Mouse (Mus musculus) neural tube, postnatal 0 days (tissue): ENCODE measurements around the gene Abhd15. TPM values are rescaled to one million over a fixed set of nuclear protein-coding genes. Genes with fewer than 3 reads are reported as not detected.

ENCODE experiments used
- polyA plus RNA-seq: library from polyadenylated mRNA; unstranded; fragments of >200 nt; fragmentation: Nextera tagmentation; extraction: Ambion mirVana; gene quantifications from 2 replicates; pipeline ENCODE4 v1.2.1, GENCODE M21; 2015

Gene Abhd15
- 2.0 and 2.5 TPM in 2 replicates for polyA plus RNA-seq

DNA sequence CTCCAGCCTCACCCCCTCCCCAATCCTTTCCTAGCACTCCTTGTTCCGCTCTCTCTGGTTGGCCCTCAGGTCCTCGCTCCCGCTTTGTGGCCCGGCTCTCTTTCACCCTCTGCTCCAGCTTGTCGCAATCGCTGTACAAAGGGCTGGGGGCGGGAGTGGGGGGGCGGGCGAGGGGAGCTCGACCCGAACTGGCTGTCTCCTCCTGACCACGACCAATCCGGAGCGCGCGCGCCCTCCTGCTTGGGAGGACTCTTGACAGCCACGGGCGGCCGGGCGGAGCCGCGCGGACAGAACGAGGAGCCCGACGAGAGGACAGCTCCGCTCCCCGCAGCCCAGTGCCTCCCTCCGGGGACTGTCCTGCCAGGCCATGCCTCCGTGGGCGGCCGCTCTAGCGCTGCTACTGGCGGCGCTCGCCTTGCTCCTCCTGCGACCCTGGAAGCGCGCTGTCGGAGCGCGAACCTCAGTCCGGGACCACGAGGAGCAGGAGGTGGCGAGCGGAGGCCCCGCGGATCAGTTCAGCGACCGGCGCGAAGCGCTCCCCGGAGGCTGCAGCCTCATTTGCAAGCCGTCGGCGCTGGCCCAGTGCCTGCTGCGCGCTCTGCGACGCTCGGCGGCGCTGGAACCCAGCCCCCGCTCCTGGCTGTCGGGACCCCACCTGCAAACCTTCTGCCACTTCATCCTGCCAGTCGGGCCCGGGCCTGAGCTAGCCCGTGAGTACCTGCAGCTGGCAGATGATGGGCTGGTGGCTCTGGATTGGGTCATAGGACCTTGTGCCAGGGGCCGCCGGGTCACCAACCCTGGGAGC lies at the start of gene Abhd15:
Abhd15 (plus strand) TSS at position 290 of the 805 bp plus-strand sequence.

DNA sequence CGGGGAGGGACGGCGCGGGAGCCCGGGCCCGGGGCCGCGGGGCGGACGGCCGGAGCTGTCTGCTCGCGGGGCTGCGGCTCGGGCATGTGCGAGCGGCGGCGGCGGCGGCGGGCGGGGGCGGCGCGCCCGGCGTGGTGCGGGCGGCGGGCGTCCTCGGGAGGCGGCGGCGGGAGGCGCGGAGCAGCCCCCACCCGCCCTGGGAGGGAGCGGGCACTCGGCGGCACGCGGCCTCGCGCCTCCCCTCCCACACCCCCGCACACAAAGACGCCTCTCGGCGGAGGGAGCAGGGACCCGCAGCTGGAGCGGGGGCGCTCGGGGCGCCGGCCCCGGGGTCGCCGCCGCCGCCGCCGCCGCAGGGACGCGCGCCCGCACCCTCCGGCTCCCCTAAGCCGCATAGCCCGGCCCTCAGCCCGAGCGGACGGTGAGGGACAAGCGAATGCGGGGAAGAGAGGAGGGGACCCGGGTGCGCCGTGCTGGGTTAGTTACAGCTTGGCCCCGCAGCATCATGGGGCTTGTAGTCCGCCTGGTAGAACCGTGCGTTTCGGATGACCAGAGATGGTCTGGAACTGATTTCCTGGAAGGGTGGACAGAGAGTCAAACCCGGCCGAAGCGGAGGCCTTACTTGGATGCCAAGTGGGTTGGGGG lies 25.2 kb upstream of the Abhd15 start, which contains the start of gene Ankrd13b:
Ankrd13b (minus strand) TSS at position 88 of the 645 bp plus-strand sequence.

DNA sequence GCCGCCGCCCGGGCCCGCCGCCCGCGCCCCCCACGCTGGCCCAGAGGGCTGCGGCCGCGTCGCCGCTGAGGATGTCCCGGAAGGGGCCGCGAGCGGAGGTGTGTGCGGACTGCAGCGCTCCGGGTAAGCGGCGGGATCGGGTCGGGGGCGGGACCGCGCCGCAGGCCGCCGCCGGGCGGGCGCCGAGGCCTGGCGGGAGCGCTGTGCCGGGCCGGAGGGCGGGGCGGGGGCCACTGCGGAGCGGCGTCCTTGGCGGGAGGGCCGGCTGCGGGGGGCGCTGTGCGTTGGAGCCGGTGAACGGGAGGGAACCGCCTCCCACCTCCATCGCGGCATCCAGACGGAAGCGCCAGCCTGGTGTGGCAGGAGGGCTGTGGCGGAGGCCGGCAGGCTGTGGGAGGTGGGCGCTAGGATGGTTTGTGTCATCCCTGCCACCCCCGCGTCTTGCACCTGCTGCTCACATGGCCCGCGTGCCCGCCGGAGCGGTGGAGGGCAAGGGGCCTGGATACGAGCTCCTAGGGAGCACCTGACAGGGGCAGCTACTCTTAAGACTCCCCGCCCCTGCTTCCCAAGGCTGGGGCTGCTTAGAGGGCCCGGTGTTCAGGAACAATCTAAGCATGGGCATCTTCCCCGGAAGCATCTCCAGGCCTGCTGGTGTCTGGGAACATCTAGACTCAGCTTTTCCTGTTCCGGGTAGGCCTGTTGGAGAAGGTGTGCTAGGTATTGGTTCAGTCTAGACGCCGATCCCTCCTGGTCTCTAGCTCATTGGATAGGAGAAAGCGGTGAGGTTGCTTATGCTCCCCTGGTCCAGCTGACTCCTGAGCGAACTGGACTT lies 21.2 kb upstream of the Abhd15 start, which contains the start of gene Git1:
Git1 (plus strand) TSS at position 51 of the 832 bp plus-strand sequence.

DNA sequence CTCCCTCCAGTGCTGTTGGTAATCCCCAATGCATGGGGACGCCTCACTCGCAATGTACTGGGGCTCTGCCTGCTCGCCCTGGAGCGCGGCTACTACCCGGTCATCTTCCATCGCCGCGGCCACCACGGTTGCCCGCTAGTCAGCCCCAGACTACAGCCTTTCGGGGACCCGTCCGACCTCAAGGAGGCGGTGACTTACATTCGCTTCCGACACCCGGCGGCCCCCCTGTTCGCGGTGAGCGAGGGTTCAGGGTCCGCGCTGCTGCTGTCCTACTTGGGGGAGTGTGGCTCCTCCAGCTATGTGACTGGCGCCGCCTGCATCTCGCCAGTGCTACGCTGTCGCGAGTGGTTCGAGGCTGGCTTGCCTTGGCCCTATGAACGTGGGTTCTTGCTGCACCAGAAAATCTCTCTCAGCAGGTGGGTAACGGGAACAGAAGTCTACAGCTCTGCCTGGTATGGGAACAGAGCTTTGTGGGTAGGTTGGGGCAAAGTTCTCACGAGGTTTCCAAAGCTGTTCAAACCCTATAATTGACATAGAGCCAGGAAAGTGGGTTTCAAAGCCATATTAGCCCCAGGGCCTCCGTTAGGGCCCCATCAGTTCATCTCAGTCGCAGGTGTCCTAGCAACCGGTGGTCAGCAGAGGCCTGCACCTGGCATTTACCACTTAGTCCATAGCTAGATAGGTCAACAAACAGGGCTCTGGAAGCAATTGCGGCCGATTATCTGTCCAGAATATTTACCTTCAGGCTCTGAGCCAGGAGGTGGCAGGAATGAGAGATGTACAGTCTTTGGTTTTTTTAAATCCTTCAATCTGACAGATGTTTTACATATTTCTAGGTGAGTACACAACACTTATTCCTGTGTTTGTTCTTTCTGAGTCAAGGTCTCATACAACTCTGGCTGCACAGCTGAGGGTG lies 974 bp downstream of the Abhd15 start, which contains the start of gene Trp53i13:
Trp53i13 (minus strand) TSS at position 344 of the 916 bp plus-strand sequence.

DNA sequence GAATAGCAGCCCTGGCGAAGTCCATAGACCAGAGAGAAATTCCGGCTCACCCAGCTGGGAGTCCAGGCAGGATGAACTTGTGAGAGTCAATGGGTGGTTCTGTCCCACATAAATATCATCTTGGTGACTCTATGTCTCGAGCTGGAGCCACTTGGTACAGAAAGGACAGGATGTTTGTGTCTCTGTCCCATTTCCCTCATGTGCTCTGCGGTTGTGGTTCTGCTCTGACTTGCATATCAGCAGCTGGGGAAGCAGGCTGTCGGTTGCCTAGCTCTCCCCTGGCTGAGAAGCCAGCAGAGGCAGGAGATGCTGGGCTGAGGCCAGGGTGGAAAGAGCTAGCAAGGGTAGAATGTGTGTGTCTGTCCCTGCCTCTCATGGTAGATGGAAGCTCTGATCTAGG lies 4.1 kb downstream of the Abhd15 start, which contains the start of gene Gm10392:
Gm10392 (minus strand) TSS at position 156 of the 400 bp plus-strand sequence.

Other genes with a start within 250 kb of the Abhd15 start
- gene Coro6, start 52.7 kb upstream of the Abhd15 start, polyA plus RNA-seq, result 3.7 and 4.3 TPM in 2 replicates
- gene Ankrd13b, start 25.4 kb upstream of the Abhd15 start, polyA plus RNA-seq, result 32.7 and 36.8 TPM in 2 replicates
- gene Git1, start 21.6 kb upstream of the Abhd15 start, polyA plus RNA-seq, result 19.3 and 20.1 TPM in 2 replicates
- gene Trp53i13, start 859 bp downstream of the Abhd15 start, polyA plus RNA-seq, result 20.3 and 22.7 TPM in 2 replicates
- gene Gm10392, start 4.1 kb downstream of the Abhd15 start, polyA plus RNA-seq, result not detected in 2 replicates
- gene Taok1, start 92.7 kb downstream of the Abhd15 start, polyA plus RNA-seq, result 24.8 and 24.9 TPM in 2 replicates
- gene Nufip2, start 171.0 kb downstream of the Abhd15 start, polyA plus RNA-seq, result 5.2 and 5.3 TPM in 2 replicates
- not detected in 2 replicates for gene Cryba1, start 210.2 kb downstream of the Abhd15 start, polyA plus RNA-seq
- 24.2 and 32.7 TPM in 2 replicates for gene Myo18a, start 248.1 kb downstream of the Abhd15 start, polyA plus RNA-seq